Mouse (Mus musculus) bone marrow macrophage, adult 2 months (primary cell): ENCODE measurements around the gene Gm42906.

Experiments
- CTCF ChIP-seq: IDR thresholded peaks from 2 replicates; pipeline ENCODE4 v1.5.1; 2012; ENCODE audit warnings: low read depth, mild to moderate bottlenecking, low read length, moderate library complexity
- POLR2A ChIP-seq: IDR thresholded peaks from 2 replicates; pipeline ENCODE4 v1.6.1; 2012; ENCODE audit warnings: mild to moderate bottlenecking, low read depth, low read length, borderline replicate concordance

- no peak for TF ChIP-seq CTCF
- TF ChIP-seq POLR2A: no peak
These were observed 409.0 kb downstream of the Gm42906 start for GRCm38 (mm10) chr5:151018959-151019358.
